Mouse (Mus musculus) neural tube, embryonic 10.5 days (tissue): Measurements from ENCODE around the gene Atp6v1a.

Source experiments
- DNase-seq: peaks from one replicate; pipeline ENCODE4 v3.0.0-alpha.2; 2017; ENCODE audit warnings: low spot score; ENCODE audit errors: extremely low spot score

The Atp6v1a gene

GRCm38 (mm10) chr16:44138979-44139535, 448 bp downstream of the Atp6v1a start:
- DNase-seq = peak; percentile 84

GRCm38 (mm10) chr16:44138377-44138978, 1.0 kb downstream of the Atp6v1a start:
- DNase-seq = no peak

DNA sequence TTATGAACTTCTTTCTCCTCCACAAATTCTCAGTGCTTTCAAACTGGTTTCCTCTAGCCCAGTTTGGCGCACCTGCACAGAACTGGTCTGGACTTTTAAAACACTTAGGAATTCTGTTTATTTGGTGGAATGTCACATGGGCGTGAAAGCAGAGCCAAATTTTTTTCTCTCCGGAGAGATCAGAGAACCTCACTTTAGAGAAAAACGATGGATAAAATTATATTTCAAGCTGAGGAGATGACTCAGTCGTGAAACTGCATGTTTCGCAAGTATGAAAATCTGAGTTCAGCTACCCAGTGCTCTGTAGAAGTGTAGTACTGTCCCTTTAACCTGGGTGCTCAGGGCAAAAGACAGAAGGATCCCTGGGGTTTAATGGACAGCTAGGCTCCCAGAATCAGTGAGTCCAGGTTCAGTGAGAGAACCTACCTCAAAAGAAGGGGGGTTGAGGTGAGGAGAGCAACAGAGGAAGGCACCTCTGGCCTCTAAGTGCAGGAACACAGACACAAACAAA, 2.9 kb downstream of the Atp6v1a start:
- no peak for DNase-seq

- no peak for DNase-seq
Measured at GRCm38 (mm10) chr16:44133187-44133586, 6.3 kb downstream of the Atp6v1a start.

- no peak for DNase-seq
Measured at GRCm38 (mm10) chr16:44132300-44132699, 7.2 kb downstream of the Atp6v1a start.

DNA sequence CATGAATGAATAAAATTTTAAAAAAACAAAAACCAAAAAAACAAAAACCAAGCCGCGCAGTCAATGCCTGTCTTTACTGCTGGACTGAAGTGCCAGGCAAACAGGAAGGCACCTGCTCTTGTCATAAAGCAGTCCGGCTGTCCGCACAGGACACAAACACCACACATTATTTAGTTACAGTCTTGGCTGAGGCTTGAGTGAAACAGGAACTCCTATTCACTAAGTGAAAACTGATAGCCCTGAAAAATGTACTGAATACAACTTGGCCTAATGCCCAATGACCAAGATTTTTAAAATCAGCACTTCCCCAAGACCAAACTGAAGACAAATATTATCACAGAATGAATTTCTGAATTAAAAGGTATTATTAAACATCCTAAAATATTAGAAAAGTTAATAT, 13.1 kb downstream of the Atp6v1a start:
- DNase-seq = no peak

- no peak for DNase-seq
Measured at GRCm38 (mm10) chr16:44125436-44125835, 14.1 kb downstream of the Atp6v1a start.

GRCm38 (mm10) chr16:44124713-44125112, 14.8 kb downstream of the Atp6v1a start:
- DNase-seq = no peak

GRCm38 (mm10) chr16:44123786-44124185, 15.7 kb downstream of the Atp6v1a start:
- no peak for DNase-seq

DNA sequence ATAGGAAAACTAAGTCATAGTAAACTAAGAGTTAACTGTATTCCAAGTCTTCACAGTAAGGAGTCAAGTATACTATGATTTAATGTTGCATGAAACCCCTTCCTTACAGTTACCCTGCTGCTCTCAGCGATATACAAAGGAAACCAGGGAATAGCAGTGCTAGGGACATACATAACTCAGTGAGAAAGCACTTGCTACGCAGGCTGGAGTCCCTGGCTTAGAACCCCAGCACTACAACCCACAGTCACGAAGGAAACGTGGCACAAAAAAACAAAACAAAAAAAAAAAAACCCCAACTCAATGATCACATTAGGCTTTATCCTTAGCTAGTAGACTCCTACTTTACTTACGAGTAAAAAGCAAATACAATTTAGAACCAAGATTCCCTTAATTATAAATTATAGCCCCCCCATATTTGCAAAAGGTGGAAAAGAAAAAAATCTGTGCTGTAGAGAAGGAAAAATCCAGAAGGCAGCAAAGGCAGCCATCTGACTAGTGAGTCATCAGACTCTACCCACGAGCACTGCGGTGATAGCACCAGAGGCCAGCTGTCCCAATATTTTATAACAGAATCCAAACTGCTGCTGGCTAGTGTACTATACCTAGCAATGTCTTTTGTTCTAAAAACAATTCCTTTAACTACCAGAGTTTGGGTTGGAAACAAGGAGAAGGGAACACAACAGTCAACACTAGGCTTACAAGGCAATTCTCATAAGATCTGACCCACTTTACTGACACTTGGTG, 16.4 kb downstream of the Atp6v1a start:
- DNase-seq = no peak

DNA sequence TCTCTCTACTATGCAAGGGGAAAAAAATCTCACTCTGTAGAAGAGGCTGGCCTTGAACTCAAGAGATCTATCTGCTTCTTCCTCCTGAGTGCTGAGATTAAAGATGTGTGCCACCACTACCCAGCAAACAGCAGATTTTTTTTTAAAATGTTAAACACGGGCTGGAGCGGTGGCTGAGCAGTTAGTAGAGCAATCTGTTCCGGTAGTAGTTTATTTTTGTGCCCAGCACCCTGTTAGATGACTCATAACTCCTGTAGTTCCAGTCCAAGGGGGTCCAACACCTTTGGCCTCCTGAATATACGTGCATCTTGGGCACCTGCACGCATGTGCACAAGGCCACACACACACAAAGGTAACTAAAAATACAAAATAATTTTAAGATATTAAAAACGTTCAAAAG, 16.9 kb downstream of the Atp6v1a start:
- no peak for DNase-seq

DNA sequence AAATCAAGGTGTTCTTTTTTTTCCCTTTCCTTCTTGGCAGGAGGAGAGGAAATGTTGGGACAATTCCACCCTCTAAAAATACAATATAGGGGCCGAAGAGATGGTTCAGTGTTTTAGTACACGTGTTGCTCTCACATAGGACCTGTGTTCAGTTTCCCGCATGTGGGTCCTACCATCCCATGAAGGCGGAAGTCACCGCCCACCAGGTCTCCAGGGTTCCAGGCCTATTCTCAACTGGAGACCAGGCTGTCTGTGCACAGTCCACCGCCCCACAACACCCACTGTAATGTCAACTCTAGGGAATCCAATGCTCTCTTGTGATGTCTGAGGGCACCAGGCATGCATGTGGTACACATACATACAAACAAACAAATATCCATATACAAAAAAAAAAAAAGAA, 17.4 kb downstream of the Atp6v1a start:
- DNase-seq = no peak

GRCm38 (mm10) chr16:44119753-44120501, 19.6 kb downstream of the Atp6v1a start:
- no peak for DNase-seq

- no peak for DNase-seq
Measured at GRCm38 (mm10) chr16:44109002-44109401, 30.5 kb downstream of the Atp6v1a start.

- DNase-seq = no peak
Measured at GRCm38 (mm10) chr16:44105211-44105610, 34.3 kb downstream of the Atp6v1a start.

GRCm38 (mm10) chr16:44103806-44104766, 35.4 kb downstream of the Atp6v1a start:
- DNase-seq = no peak

- no peak for DNase-seq
Measured at GRCm38 (mm10) chr16:44102925-44103324, 36.6 kb downstream of the Atp6v1a start.

DNA sequence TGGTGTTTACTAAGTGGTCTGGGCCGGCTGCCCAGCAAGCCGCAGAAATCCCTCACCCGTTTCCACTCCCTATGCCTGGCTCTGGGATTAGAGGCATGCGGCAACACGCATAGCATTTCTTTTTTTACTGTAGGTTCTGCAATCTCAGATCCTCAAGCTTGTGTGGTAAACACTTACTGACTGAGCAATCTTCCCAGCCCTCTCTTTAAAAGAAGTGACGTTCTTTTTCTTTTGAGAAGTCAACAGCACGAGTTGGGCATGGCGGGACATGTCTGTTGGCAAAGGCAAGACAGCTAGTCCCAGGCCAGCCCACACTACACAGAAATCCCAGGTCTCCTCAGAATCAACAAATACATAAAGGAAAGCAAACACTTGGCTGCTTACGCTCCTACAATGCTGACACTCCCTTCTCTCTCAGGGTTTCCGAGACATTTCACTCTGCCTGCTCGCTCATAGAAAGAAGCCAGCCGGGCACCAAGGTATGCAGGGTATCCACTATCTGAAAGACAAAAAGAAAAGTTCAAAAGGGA, 38.3 kb downstream of the Atp6v1a start:
- DNase-seq = no peak

DNA sequence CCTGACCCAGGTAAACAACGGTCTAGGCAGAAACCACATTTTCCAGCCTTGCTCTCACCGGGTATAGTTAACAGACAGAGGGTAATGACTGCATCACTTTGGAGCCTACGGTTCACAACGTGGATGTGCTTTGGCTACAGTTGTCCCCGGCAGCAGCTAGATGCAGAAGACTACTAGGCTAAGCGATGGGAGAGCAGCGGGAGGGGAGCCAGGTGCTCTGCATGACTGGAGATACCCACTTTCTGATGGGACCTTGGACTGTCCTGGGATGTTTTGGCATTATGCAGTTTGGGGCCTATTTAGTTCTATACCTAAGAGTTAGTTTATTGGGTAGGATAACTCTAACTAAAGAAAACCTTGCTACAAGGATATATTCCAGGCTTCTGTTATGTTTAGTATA, 40.1 kb downstream of the Atp6v1a start:
- DNase-seq = no peak

- no peak for DNase-seq
Measured at GRCm38 (mm10) chr16:44087650-44088049, 51.9 kb downstream of the Atp6v1a start.
